Mouse (Mus musculus) spleen, adult 2 months (tissue): ENCODE measurements around the gene Mrpl24.

Source experiments
- CTCF ChIP-seq: fragments of 200-500 bp; IDR thresholded peaks from 2 replicates; pipeline ENCODE4 v1.5.1; 2011; ENCODE audit warnings: mild to moderate bottlenecking, inconsistent platforms; ENCODE audit not compliant: insufficient read depth, insufficient read length, insufficient replicate concordance; ENCODE audit errors: extremely low read depth
- POLR2A ChIP-seq: fragments of 200-500 bp; IDR thresholded peaks from 2 replicates; pipeline ENCODE4 v1.6.1; 2011; ENCODE audit warnings: low read depth, low read length, inconsistent platforms

- no peak for TF ChIP-seq POLR2A
- no peak for TF ChIP-seq CTCF
Measured at GRCm38 (mm10) chr3:87901036-87901624, 18.2 kb upstream of the Mrpl24 start.
